Mouse (Mus musculus) gonadal fat pad, adult 2 months (tissue): ENCODE data around the gene Krtap14. TPM values are rescaled to one million over a fixed set of nuclear protein-coding genes. Genes with fewer than 3 reads are reported as not detected.

Source experiments
- DNase-seq: peaks from one replicate; pipeline ENCODE4 v3.0.0-alpha.2; 2012; ENCODE audit warnings: low read depth
- polyA plus RNA-seq: library from polyadenylated mRNA; depleted of rRNA; stranded (reverse); fragments of >200 nt; gene quantifications from 2 replicates; pipeline ENCODE4 v1.2.3, GENCODE M21; 2012; rRNA removed

Gene Krtap14
- polyA plus RNA-seq = not detected in 2 replicates

DNA sequence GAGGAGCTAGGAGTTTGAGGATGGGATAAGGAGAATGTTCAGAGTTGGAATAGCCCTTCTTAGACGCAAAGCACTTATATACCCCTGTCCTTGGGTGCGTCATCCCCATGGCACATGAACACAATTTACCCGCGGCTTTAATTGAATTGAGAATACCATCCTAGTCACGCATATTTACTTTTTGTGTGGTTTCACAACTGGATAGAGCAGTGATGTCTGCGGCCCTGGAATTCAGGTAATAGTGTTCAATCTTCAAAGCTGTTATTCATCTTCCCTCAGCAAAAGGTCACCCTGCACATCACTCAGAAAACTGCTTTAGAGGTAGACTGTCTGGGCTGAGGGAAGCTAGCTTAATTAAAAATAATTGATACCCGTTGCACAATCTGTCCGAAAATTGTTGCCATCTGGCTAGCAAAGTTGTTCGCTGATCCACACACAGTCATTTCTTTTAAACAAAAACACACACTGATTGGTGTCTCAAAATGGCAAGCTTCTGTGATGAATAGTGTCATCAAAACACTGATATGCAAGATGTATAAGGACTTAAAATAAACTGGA lies at the start of gene Krtap14:
Gene Krtap14, minus strand, starts transcription at position 51 of the 558 bp plus-strand sequence.
- no peak for DNase-seq

DNA sequence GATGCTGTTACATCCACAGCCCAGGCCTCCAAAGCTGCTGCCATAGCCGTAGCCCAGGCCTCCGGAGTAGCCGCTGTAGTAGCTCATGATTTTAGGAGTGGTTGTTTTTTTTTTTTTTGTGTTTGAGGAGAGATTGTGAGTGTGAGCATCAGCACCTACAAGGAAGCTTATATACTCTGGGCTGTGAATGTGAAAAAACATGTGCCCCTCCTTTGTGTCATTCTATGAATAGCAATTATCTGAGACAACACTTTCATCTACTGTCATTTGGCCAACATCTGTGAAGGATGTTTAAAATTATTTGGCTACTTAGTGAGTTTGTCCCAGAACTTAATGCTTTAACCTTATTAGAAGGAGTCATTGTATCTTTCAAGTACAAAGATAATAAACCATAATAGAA lies 48.2 kb upstream of the Krtap14 start, which contains the start of gene Krtap19-2:
Gene Krtap19-2, minus strand, starts transcription at position 101 of the 400 bp plus-strand sequence.
- no peak for DNase-seq

DNA sequence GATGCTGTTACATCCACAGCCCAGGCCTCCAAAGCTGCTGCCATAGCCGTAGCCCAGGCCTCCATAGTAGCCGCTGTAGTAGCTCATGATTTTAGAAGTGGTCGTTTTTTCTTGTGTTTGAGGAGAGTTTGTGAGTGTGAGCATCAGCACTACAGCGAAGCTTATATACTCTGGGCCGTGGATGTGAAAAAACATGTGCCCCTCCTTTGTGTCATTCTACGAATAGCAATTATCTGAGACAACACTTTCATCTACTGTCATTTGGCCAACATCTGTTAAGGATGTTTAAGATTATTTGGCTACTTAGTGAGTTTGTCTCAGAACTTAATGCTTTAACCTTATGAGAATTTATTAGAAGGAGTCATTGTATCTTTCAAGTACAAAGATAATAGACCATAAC lies 43.4 kb upstream of the Krtap14 start, which contains the start of gene Krtap19-1:
Gene Krtap19-1, minus strand, starts transcription at position 101 of the 400 bp plus-strand sequence.
- DNase-seq = no peak

DNA sequence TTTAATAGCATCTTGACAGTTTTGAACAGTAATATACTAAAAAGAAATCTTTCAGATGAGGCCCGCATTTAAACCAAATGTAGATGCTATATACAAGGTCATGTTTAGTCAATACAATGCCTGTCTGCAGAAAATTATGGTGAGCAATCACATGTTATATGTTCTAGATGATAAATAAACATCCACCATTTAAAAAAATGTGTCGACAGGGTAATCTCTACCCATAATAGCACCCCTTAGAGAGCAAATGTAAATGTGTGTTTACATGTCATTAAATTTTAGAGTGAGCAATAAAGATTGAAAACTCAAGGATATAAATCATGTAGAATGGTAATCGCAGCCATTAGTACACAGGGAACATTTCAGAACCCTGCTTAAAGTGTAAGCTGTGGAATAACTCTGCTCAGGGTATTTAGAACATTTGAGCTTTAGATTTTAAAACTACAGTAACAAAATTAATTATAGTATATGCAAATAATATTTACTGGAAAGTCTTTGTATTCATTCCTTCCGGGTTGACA lies 39.0 kb upstream of the Krtap14 start:
- DNase-seq = no peak

DNA sequence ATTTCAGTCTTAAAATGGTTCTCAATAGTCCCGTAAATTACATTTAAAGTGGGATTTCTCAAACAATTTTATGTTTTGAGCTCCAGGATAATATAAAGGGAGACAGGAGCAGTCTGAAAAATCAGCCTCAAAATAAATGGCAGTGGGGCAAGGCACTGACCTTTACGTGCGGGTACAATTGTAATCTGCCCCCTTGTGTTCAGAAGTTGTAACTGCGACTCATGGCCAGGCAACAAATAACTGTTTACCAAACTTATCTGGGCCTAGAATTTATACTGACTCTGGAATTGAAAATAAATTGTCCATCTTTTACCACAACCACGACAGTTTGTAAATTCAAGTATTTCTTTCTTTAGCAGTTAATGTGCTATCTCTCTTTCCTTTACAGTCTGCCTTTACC lies 25.5 kb upstream of the Krtap14 start:
- no peak for DNase-seq

DNA sequence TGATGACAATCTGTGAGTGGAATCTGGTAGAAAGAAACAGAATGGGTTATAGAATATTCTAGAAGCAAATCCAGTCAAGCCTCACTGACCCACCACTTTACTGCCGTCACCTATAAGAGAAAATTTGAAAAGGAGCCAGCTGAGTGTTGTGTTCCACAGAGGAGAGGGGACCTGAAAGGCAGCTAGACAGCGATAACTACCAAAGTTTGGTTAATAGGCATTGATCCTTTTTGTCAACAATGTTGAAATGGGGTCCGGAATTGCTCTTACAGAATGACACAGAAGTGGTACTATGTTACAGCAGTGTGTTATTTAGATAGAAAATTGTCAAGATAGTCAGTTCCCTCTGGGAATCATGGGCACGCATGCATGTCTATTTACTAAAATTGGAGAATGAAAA lies 22.6 kb upstream of the Krtap14 start:
- no peak for DNase-seq

DNA sequence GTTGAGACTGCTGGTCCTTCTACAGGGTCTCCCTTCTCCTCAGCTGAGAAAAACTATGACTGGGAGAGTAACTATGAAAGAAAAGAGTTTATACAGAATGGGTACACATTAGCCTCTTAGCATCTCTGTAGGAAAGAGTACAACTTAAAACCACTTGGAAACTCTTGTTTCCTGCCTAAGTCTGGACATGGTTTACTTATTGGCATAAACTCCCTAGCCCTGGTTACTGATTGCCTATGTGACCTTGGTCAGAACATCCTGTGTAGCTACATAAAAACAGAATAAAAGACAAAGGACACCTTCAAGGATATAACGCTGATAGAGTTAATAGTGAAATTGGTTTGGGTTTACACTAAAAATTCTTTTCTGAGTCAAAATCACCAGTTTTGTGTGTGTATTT lies 21.4 kb upstream of the Krtap14 start:
- no peak for DNase-seq

DNA sequence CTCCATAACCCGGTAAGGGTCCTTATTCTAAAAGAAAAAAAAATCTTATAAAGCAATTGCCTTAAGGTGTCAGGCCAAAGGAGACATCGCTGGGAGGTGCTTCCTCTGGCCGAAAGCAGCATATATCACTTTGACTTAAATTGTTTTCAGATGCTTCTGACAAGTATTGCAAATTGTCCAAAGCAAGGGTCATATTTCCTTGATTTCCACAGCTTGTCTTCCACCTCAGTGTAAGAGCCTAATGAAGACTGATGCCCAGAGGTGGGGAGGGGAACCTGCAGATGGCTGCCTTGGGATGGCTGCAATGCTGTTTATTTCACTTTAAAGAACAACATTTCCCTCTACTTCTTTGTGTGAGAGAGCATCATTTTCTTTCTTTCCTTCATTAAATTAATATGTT lies 1.0 kb upstream of the Krtap14 start:
- no peak for DNase-seq

DNA sequence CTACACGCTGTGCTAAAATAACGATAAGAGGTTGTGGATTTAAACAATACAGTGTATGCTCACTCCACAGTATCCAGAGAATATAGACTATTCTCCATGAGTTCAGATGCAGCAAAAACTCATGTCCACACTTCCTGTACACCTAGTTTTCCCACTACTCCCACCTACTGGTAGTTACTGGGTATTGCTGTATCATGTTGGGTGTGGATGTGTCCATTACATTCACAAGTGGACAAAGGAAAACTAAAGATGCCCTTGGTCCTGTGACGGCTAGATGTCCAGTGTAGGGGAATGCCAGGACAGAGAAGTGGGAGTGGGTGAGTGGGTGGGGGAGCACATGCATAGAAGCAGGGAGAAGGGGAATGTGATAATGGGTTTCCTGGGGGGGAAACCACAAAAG lies 2.2 kb downstream of the Krtap14 start:
- DNase-seq = no peak

DNA sequence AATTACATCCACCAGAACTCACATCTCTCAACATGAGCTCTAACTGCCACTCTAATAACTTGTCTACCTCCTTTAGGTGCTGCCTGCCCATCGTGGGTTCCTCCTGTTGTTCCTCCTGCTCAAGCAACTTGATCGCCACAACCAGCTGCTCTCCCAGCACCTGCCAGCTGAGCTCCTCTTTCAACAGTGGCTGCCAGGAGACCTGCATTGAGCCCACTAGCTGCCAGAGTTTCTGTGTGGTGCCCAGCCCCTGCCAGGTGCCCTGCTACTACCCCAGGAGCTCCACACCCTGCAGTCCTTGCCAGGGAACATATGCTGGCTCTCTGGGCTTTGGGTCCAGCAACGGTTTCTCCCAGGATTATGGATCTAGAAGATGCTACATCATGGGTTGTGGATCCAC lies 5.9 kb downstream of the Krtap14 start, which contains the start of gene Krtap15:
Gene Krtap15, plus strand, starts transcription at position 150 of the 400 bp plus-strand sequence.
- no peak for DNase-seq

DNA sequence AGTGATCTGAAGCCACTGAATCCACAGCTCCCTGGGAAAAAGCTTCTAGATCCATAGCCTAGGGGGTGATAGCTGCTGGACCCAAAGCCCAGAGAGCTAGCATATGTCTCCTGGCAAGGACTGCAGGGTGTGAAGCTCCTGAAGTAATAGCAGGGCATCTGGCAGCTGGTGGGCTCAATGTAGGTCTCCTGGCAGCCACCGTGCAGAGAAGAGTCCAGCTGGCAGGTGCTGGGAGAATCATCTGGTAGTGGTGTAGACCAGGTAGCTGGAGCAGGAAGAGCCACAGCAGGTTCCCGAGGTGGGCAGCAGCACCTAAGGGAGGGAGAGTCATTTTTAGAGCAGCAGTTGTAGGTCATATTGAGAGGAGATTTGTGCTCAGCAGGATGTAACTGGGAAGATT lies 14.1 kb downstream of the Krtap14 start, which contains the start of gene Gm20741:
Gene Gm20741, minus strand, starts transcription at position 394 of the 400 bp plus-strand sequence.
- DNase-seq = no peak

DNA sequence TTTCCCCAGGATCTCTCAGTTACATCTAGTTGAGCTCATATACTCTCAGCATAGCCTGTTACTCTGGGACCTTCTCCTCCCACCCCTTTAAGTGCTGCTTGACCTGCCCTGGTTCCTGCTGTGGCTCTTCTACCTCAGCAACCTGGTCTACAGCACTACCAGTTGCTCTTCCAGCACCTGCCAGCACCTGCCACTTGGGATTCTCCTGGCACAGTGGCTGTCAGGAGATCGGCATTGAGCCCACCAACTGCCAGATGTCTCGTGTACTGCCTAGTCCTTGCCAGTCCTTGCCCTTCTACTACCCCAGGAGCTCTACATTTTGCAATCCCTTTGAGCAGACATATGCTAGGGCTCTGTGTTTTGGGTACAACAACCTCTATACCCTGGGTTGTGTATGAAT lies 39.2 kb downstream of the Krtap14 start:
- no peak for DNase-seq

DNA sequence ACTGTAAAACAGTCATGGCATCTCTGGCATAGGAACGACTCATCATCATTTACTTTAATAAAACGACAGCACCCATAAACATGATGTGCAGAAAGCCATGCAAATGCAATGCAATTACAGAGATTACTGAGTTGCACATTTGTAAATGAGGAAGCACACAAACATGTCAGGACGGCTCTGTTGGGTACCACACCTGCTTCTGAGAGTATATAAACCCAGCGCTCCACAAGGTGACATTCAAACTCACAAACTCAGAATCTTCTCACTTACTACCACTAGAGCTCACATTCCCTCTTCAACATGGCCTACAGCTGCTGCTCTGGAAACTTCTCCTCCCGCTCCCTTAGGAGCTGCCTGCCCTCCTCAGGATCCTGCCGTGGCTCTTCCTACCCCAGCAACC lies 48.3 kb downstream of the Krtap14 start, which contains the start of gene Gm5965:
Gene Gm5965, plus strand, starts transcription at position 301 of the 400 bp plus-strand sequence.
- DNase-seq = no peak

DNA sequence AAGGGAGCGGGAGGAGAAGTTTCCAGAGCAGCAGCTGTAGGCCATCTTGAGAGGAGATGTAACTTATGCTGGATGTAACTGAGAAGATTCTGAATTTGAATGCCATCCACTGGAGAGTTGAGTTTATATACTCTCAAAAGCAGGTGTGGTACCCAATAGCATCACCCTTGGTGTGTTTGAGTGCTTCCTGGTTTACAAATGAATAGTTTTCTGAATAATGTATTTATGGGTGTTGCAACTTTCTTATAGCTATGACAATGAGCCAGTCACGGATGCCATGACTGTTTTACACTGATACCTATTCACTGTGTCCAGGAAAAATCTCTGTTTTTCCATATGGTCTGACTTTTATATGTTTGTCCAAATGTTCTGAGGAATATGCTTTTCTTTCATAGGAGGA lies 51.8 kb downstream of the Krtap14 start, which contains the start of gene 2310057N15Rik:
Gene 2310057N15Rik, minus strand, starts transcription at position 101 of the 400 bp plus-strand sequence.
- DNase-seq = no peak

Other genes starting within 250 kb of the Krtap14 start
- not detected in 2 replicates for gene Krtap24-1, start 213.9 kb downstream of the Krtap14 start, polyA plus RNA-seq
- not detected in 2 replicates for gene 2310079G19Rik, start 198.5 kb downstream of the Krtap14 start, polyA plus RNA-seq
- not detected in 2 replicates for gene Krtap26-1, start 178.3 kb downstream of the Krtap14 start, polyA plus RNA-seq
- not detected in 2 replicates for gene Krtap27-1, start 154.5 kb downstream of the Krtap14 start, polyA plus RNA-seq
- not detected in 2 replicates for gene 2310061N02Rik, start 118.2 kb downstream of the Krtap14 start, polyA plus RNA-seq
- not detected in 2 replicates for gene Krtap13-1, start 97.3 kb downstream of the Krtap14 start, polyA plus RNA-seq
- gene Krtap13, start 74.5 kb downstream of the Krtap14 start, polyA plus RNA-seq = not detected in 2 replicates
- not detected in 2 replicates for gene 2310034C09Rik, start 67.3 kb downstream of the Krtap14 start, polyA plus RNA-seq
- gene 2310057N15Rik, start 51.9 kb downstream of the Krtap14 start, polyA plus RNA-seq = not detected in 2 replicates
- not detected in 2 replicates for gene Gm5965, start 48.2 kb downstream of the Krtap14 start, polyA plus RNA-seq
- not detected in 2 replicates for gene Gm20741, start 13.9 kb downstream of the Krtap14 start, polyA plus RNA-seq
- not detected in 2 replicates for gene Krtap15, start 5.9 kb downstream of the Krtap14 start, polyA plus RNA-seq
- not detected in 2 replicates for gene Krtap19-1, start 43.3 kb upstream of the Krtap14 start, polyA plus RNA-seq
- not detected in 2 replicates for gene Krtap19-2, start 48.1 kb upstream of the Krtap14 start, polyA plus RNA-seq
- gene Krtap19-3, start 51.9 kb upstream of the Krtap14 start, polyA plus RNA-seq = not detected in 2 replicates
- not detected in 2 replicates for gene Krtap19-4, start 58.9 kb upstream of the Krtap14 start, polyA plus RNA-seq
- not detected in 2 replicates for gene Krtap19-5, start 70.3 kb upstream of the Krtap14 start, polyA plus RNA-seq
- not detected in 2 replicates for gene Krtap19-9b, start 106.1 kb upstream of the Krtap14 start, polyA plus RNA-seq
- gene Krtap16-3, start 136.7 kb upstream of the Krtap14 start, polyA plus RNA-seq = not detected in 2 replicates
- not detected in 2 replicates for gene Krtap22-2, start 184.6 kb upstream of the Krtap14 start, polyA plus RNA-seq
- gene Gm10229, start 189.1 kb upstream of the Krtap14 start, polyA plus RNA-seq = not detected in 2 replicates
- gene Krtap6-1, start 205.6 kb upstream of the Krtap14 start, polyA plus RNA-seq = not detected in 2 replicates
- not detected in 2 replicates for gene Gm10228, start 215.3 kb upstream of the Krtap14 start, polyA plus RNA-seq
- gene Krtap6-5, start 221.7 kb upstream of the Krtap14 start, polyA plus RNA-seq = not detected in 2 replicates
- gene 1110025L11Rik, start 237.9 kb upstream of the Krtap14 start, polyA plus RNA-seq = not detected in 2 replicates